Mouse (Mus musculus): ENCODE results near the gene Nfe2l1.
"Not testable (repeated sequence)": the region's sequence is repeated elsewhere in the genome, so short reads cannot be mapped to it uniquely, and the experiment has no call there.

The Nfe2l1 gene

GRCm38 (mm10) chr11:96822675-96823470 is 6.9 kb downstream of the Nfe2l1 start:
- in situ Hi-C loops (cut with MboI, MseI): no loop called here

GRCm38 (mm10) chr11:96821956-96822355 is 7.8 kb downstream of the Nfe2l1 start:
- in situ Hi-C loops (cut with MboI, MseI): no loop called here

- in situ Hi-C loops (cut with MboI, MseI): no loop called here
Observed at GRCm38 (mm10) chr11:96818128-96818710, 11.5 kb downstream of the Nfe2l1 start.

- in situ Hi-C loops (cut with MboI, MseI): no loop called here
Observed at GRCm38 (mm10) chr11:96816979-96817378, 12.8 kb downstream of the Nfe2l1 start.

- in situ Hi-C loops (cut with MboI, MseI): no loop called here
Observed at GRCm38 (mm10) chr11:96816494-96816893, 13.3 kb downstream of the Nfe2l1 start.

- in situ Hi-C loops (cut with MboI, MseI): no loop called here
Observed at GRCm38 (mm10) chr11:96815895-96816294, 13.9 kb downstream of the Nfe2l1 start.

GRCm38 (mm10) chr11:96814443-96814842 is 15.3 kb downstream of the Nfe2l1 start:
- in situ Hi-C loops (cut with MboI, MseI): no loop called here

- in situ Hi-C loops (cut with MboI, MseI): no loop called here
Observed at GRCm38 (mm10) chr11:96813920-96814319, 15.8 kb downstream of the Nfe2l1 start.

GRCm38 (mm10) chr11:96813455-96813854 is 16.3 kb downstream of the Nfe2l1 start:
- in situ Hi-C loops (cut with MboI, MseI): no loop called here

GRCm38 (mm10) chr11:96811188-96811587 is 18.6 kb downstream of the Nfe2l1 start:
- in situ Hi-C loops (cut with MboI, MseI): not testable (repeated sequence)

- in situ Hi-C loops (cut with MboI, MseI): no loop called here
Observed at GRCm38 (mm10) chr11:96809562-96810235, 20.1 kb downstream of the Nfe2l1 start.

GRCm38 (mm10) chr11:96808066-96808465 is 21.7 kb downstream of the Nfe2l1 start:
- in situ Hi-C loops (cut with MboI, MseI): no loop called here

- in situ Hi-C loops (cut with MboI, MseI): no loop called here
Observed at GRCm38 (mm10) chr11:96805606-96806005, 24.2 kb downstream of the Nfe2l1 start.

- in situ Hi-C loops (cut with MboI, MseI): no loop called here
Observed at GRCm38 (mm10) chr11:96799511-96799910, 30.3 kb downstream of the Nfe2l1 start.

GRCm38 (mm10) chr11:96796586-96796985 is 33.2 kb downstream of the Nfe2l1 start:
- in situ Hi-C loops (cut with MboI, MseI): no loop called here

- in situ Hi-C loops (cut with MboI, MseI): no loop called here
Observed at GRCm38 (mm10) chr11:96796081-96796480, 33.7 kb downstream of the Nfe2l1 start.

GRCm38 (mm10) chr11:96795491-96795890 is 34.3 kb downstream of the Nfe2l1 start:
- in situ Hi-C loops (cut with MboI, MseI): no loop called here

GRCm38 (mm10) chr11:96790681-96791080 is 39.1 kb downstream of the Nfe2l1 start:
- in situ Hi-C loops (cut with MboI, MseI): no loop called here

- in situ Hi-C loops (cut with MboI, MseI): no loop called here
Observed at GRCm38 (mm10) chr11:96789990-96790389, 39.8 kb downstream of the Nfe2l1 start.

- in situ Hi-C loops (cut with MboI, MseI): no loop called here
Observed at GRCm38 (mm10) chr11:96788871-96789795, 40.6 kb downstream of the Nfe2l1 start, which contains the start of gene Cbx1. TSS of gene Cbx1 (plus strand) at chr11:96789127.

GRCm38 (mm10) chr11:96786731-96787450 is 42.9 kb downstream of the Nfe2l1 start:
- in situ Hi-C loops (cut with MboI, MseI): no loop called here
